9 mouse cellular contexts compared by ENCODE assay signal in genomic region chr4:133251214-133251613, GRCm38 (mm10). TPM values are rescaled to one million over a fixed set of nuclear protein-coding genes. Genes with fewer than 3 reads are reported as not detected.
A peak's percentile ranks its signal among the peaks of the same experiment; 100 is the strongest.
DNase-seq lines count a peak whose midpoint lies in the region; ATAC-seq and TF ChIP-seq lines count a peak whose summit lies in the region.
"Had no signal": no experiment of that assay in that cellular context is flagged by ENCODE, and none has a peak within 500 bp of the region (broad histone marks: within the 10 kb centered on the region; RNA-seq: fewer than 3 reads in every experiment).

No protein-coding gene starts in this region.

- intact Hi-C loops in gastrocnemius, adult 2 months (cut with DNase I), result loop anchor here (2.0 kb wide), 1 partner anchor 242 kb away; no protein-coding TSS in a partner anchor

- under 1% methylated on average over 31 of the region's 31 CpGs for WGBS in intestine, embryonic 14.5 days
- WGBS in midbrain, embryonic 11.5 days, result 1% methylated on average over 31 of the region's 31 CpGs

- H3K27ac ChIP-seq in gastrocnemius, adult 2 months, result no peak overlapping the region; the same call in 1 of the 2 replicates
- no peak overlapping the region for H3K27ac ChIP-seq in intestine, embryonic 14.5 days (ENCODE audit: low read depth)
- no peak overlapping the region for H3K27ac ChIP-seq in midbrain, embryonic 11.5 days (ENCODE audit: low read depth, low read length)

- DNase-seq in gastrocnemius, adult 2 months, result peak; percentile 52
- DNase-seq in gastrocnemius, adult 8-10 months (ENCODE audit: low spot score in 2 of 2), result no peak
- DNase-seq in urinary bladder, postnatal 14 days (ENCODE audit: low spot score), result peak; percentile 72
- no peak for DNase-seq in urinary bladder, adult 2 months (ENCODE audit: low spot score)
- no peak for DNase-seq in intestine, embryonic 14.5 days (ENCODE audit: low spot score)
- peak; percentile 91 for DNase-seq in midbrain, embryonic 11.5 days (ENCODE audit: low spot score, missing footprints)
- DNase-seq in layer of hippocampus, postnatal 36 days, result no peak
- no peak for DNase-seq in right cerebral cortex, adult 18-20 months

- H3K4me3 ChIP-seq in gastrocnemius, adult 2 months, result peak overlapping the region; percentile 47
- H3K4me3 ChIP-seq in intestine, embryonic 14.5 days (ENCODE audit: low read depth, low read length), result peak overlapping the region; percentile 33
- peak overlapping the region; percentile 32 for H3K4me3 ChIP-seq in midbrain, embryonic 11.5 days (ENCODE audit: low read depth, low read length)

- no peaks in the 10 kb centered on the region for H3K9me3 ChIP-seq in intestine, embryonic 14.5 days (ENCODE audit: control insufficient read depth, low read length)
- H3K9me3 ChIP-seq in midbrain, embryonic 11.5 days (ENCODE audit: control insufficient read depth, low read length), result no peaks in the 10 kb centered on the region

- peaks cover 6% of the 10 kb centered on the region for H3K4me1 ChIP-seq in intestine, embryonic 14.5 days (replicated peaks; ENCODE audit: control insufficient read depth, insufficient read depth, low read length)
- H3K4me1 ChIP-seq in midbrain, embryonic 11.5 days (ENCODE audit: control insufficient read depth, insufficient read depth, low read length), result peaks cover 10% of the 10 kb centered on the region

- H3K9ac ChIP-seq in intestine, embryonic 14.5 days (ENCODE audit: low read length), result peak overlapping the region; percentile 13; the same call in 1 of the 2 replicates
- peak overlapping the region; percentile 42 for H3K9ac ChIP-seq in midbrain, embryonic 11.5 days (ENCODE audit: low read length)

- ATAC-seq in intestine, embryonic 14.5 days (replicated peaks; ENCODE audit: low FRiP score, low TSS enrichment, low read depth), result 0 out of 2 replicates have a peak, but pooled peaks have one; percentile 23
- ATAC-seq in midbrain, embryonic 11.5 days (ENCODE audit: low FRiP score), result no peak

- peaks cover 72% of the 10 kb centered on the region for H3K27me3 ChIP-seq in intestine, embryonic 14.5 days (replicated peaks; ENCODE audit: control insufficient read depth, insufficient read depth, low read length)
- peaks cover 46% of the 10 kb centered on the region for H3K27me3 ChIP-seq in midbrain, embryonic 11.5 days (ENCODE audit: control insufficient read depth, insufficient read depth, low read length)

- TF ChIP-seq CTCF in gastrocnemius, adult 2 months (IDR thresholded peaks at IDR 0.05), result no peak

- peak overlapping the region; percentile 70 for H3K4me2 ChIP-seq in intestine, embryonic 14.5 days (ENCODE audit: low read length)
- peak overlapping the region; percentile 62 for H3K4me2 ChIP-seq in midbrain, embryonic 11.5 days

- no peaks in the 10 kb centered on the region for H3K36me3 ChIP-seq in intestine, embryonic 14.5 days (ENCODE audit: control insufficient read depth, insufficient read depth, low read length)
- no peaks in the 10 kb centered on the region for H3K36me3 ChIP-seq in midbrain, embryonic 11.5 days (ENCODE audit: control insufficient read depth, insufficient read depth, low read length)

RNA-seq across cellular contexts. Expression of gene Map3k6, which starts 10.6 kb away (rescaled TPM):
- 10 to 100 TPM; 10.5 to 15.0 TPM for total RNA-seq in gastrocnemius, adult 2 months (2021)
- 1 to 10 TPM; 2.5 to 7.8 (median 4.8) TPM for total RNA-seq in gastrocnemius, adult 8-10 months (2022)
- 23.8 and 24.2 TPM in 2 replicates for polyA plus RNA-seq in urinary bladder, adult 2 months (2012; rRNA removed)
- polyA plus RNA-seq in intestine, embryonic 14.5 days (2014; fragmentation: Nextera tagmentation; extraction: Ambion mirVana), result 2.8 and 3.2 TPM in 2 replicates
- 1.3 and 2.0 TPM in 2 replicates for polyA plus RNA-seq in midbrain, embryonic 11.5 days (2014; fragmentation: Nextera tagmentation; extraction: Ambion mirVana)
- 1 to 10 TPM; 3.9 to 5.9 TPM for total RNA-seq in layer of hippocampus, postnatal 36 days (2021)

RNA-seq across cellular contexts. Expression of gene Sytl1, which starts 11.7 kb away (rescaled TPM):
- total RNA-seq in gastrocnemius, adult 2 months (2021), result not detected
- total RNA-seq in gastrocnemius, adult 8-10 months (2022), result under 1 TPM in 1 of 4 experiments, not detected in 3; 0.12 TPM
- 67.1 and 79.6 TPM in 2 replicates for polyA plus RNA-seq in urinary bladder, adult 2 months (2012; rRNA removed)
- polyA plus RNA-seq in intestine, embryonic 14.5 days (2014; fragmentation: Nextera tagmentation; extraction: Ambion mirVana), result 1.5 and 2.2 TPM in 2 replicates
- 0.37 and 0.83 TPM in 2 replicates for polyA plus RNA-seq in midbrain, embryonic 11.5 days (2014; fragmentation: Nextera tagmentation; extraction: Ambion mirVana)
- under 1 TPM; 0.70 to 0.99 TPM for total RNA-seq in layer of hippocampus, postnatal 36 days (2021)

RNA-seq across cellular contexts. Expression of gene Tmem222, which starts 26.4 kb away (rescaled TPM):
- 10 to 100 TPM; 21.6 to 25.7 TPM for total RNA-seq in gastrocnemius, adult 2 months (2021)
- 10 to 100 TPM; 24.5 to 27.8 (median 26.2) TPM for total RNA-seq in gastrocnemius, adult 8-10 months (2022)
- polyA plus RNA-seq in urinary bladder, adult 2 months (2012; rRNA removed), result 81.0 and 92.6 TPM in 2 replicates
- 84.6 and 89.7 TPM in 2 replicates for polyA plus RNA-seq in intestine, embryonic 14.5 days (2014; fragmentation: Nextera tagmentation; extraction: Ambion mirVana)
- 71.2 and 82.0 TPM in 2 replicates for polyA plus RNA-seq in midbrain, embryonic 11.5 days (2014; fragmentation: Nextera tagmentation; extraction: Ambion mirVana)
- 10 to 100 TPM; 85.0 to 92.1 TPM for total RNA-seq in layer of hippocampus, postnatal 36 days (2021)

RNA-seq across cellular contexts. Expression of gene Gpr3, which starts 38.9 kb away (rescaled TPM):
- total RNA-seq in gastrocnemius, adult 2 months (2021), result not detected
- total RNA-seq in gastrocnemius, adult 8-10 months (2022), result not detected
- 0.15 and 0.36 TPM in 2 replicates for polyA plus RNA-seq in urinary bladder, adult 2 months (2012; rRNA removed)
- not detected in 2 replicates for polyA plus RNA-seq in intestine, embryonic 14.5 days (2014; fragmentation: Nextera tagmentation; extraction: Ambion mirVana)
- 0.10 and 0.55 TPM in 2 replicates for polyA plus RNA-seq in midbrain, embryonic 11.5 days (2014; fragmentation: Nextera tagmentation; extraction: Ambion mirVana)
- 1 to 10 TPM; 6.8 to 7.3 TPM for total RNA-seq in layer of hippocampus, postnatal 36 days (2021)

RNA-seq across cellular contexts. Expression of gene Cd164l2, which starts 39.3 kb away (rescaled TPM):
- total RNA-seq in gastrocnemius, adult 2 months (2021), result under 1 TPM in 1 of 2 experiments, not detected in 1; 0.26 TPM
- total RNA-seq in gastrocnemius, adult 8-10 months (2022), result under 1 TPM in 1 of 4 experiments, not detected in 3; 0.59 TPM
- polyA plus RNA-seq in urinary bladder, adult 2 months (2012; rRNA removed), result 1.5 and 2.1 TPM in 2 replicates
- polyA plus RNA-seq in intestine, embryonic 14.5 days (2014; fragmentation: Nextera tagmentation; extraction: Ambion mirVana), result 1.9 and 2.5 TPM in 2 replicates
- 0.23 and 0.47 TPM in 2 replicates for polyA plus RNA-seq in midbrain, embryonic 11.5 days (2014; fragmentation: Nextera tagmentation; extraction: Ambion mirVana)
- 1 to 10 TPM; 3.7 to 5.8 TPM for total RNA-seq in layer of hippocampus, postnatal 36 days (2021)
- total RNA-seq: hematopoietic stem cell, adult 5-6 weeks had no signal

Comparison
In these comparisons a context has a peak if more than half of its experiments do, and no peak if none do; other contexts are left out.
1. DNase-seq: peak in gastrocnemius, adult 2 months (single experiment), urinary bladder, postnatal 14 days (single experiment) and midbrain, embryonic 11.5 days (single experiment); none in gastrocnemius, adult 8-10 months (0 of 2), urinary bladder, adult 2 months (single experiment), intestine, embryonic 14.5 days (single experiment), layer of hippocampus, postnatal 36 days (0 of 2) and right cerebral cortex, adult 18-20 months (single experiment).
2. Peak in every context shown above with its lines, with median percentiles within 50 percentile points of each other: H3K4me3 ChIP-seq.